Mouse (Mus musculus): ENCODE measurements around the gene B3gnt6. TPM values are rescaled to one million over a fixed set of nuclear protein-coding genes. Genes with fewer than 3 reads are reported as not detected.

The B3gnt6 gene
- 0.62 and 0.99 TPM in 2 replicates for polyA plus RNA-seq (2015; fragmentation: Nextera tagmentation; extraction: Ambion mirVana)

DNA sequence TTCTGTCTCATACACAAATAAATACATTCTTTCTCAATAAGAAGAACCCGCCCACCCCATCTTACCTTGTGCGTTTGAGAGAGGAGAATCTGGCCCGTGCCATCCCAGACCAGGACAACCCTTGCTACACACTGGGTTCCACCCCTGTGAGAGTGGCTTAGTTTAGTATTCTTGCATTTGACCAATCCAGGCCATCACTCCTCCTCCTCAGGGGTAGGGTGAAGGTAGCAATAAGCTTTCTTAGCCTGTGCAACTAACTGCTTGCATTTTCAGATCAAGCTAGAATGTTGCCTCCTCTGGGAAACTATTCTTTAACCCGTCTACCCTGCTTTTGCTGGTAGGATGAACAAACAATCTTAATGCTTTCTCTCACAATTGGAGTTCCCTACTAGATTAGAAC lies at the start of gene B3gnt6:
TSS of gene B3gnt6 (minus strand) at position 101 of the 400 bp plus-strand sequence.

GRCm38 (mm10) chr7:98177929-98178559 lies 21.2 kb downstream of the B3gnt6 start, which contains the start of gene Capn5:
Gene Capn5, minus strand, starts transcription at chr7:98178274.

GRCm38 (mm10) chr7:98145402-98145801 lies 53.9 kb downstream of the B3gnt6 start, which contains the start of gene Omp:
Gene Omp, minus strand, starts transcription at chr7:98145502.

Other genes starting within 250 kb of the B3gnt6 start
- 8.5 and 11.5 TPM in 2 replicates for gene Myo7a, start 80.0 kb downstream of the B3gnt6 start, polyA plus RNA-seq (2015; fragmentation: Nextera tagmentation; extraction: Ambion mirVana)
- gene Omp, start 54.0 kb downstream of the B3gnt6 start, polyA plus RNA-seq (2015; fragmentation: Nextera tagmentation; extraction: Ambion mirVana): 0.23 and 0.51 TPM in 2 replicates
- 22.7 and 24.0 TPM in 2 replicates for gene Capn5, start 21.2 kb downstream of the B3gnt6 start, polyA plus RNA-seq (2015; fragmentation: Nextera tagmentation; extraction: Ambion mirVana)
- gene Acer3, start 121.7 kb upstream of the B3gnt6 start, polyA plus RNA-seq (2015; fragmentation: Nextera tagmentation; extraction: Ambion mirVana): 22.7 and 25.5 TPM in 2 replicates
- 6.9 TPM in 2 replicates for gene Tsku, start 161.8 kb upstream of the B3gnt6 start, polyA plus RNA-seq (2015; fragmentation: Nextera tagmentation; extraction: Ambion mirVana)
- 0.43 and 0.85 TPM in 2 replicates for gene Gucy2d, start 240.9 kb upstream of the B3gnt6 start, polyA plus RNA-seq (2015; fragmentation: Nextera tagmentation; extraction: Ambion mirVana)